Mouse (Mus musculus): ENCODE measurements around the gene Rab34. TPM values are rescaled to one million over a fixed set of nuclear protein-coding genes. Genes with fewer than 3 reads are reported as not detected.

The Rab34 gene
- polyA plus RNA-seq, 1 experiment = 10.8 TPM

GRCm38 (mm10) chr11:78240193-78240857 lies 52.1 kb downstream of the Rab34 start:
- 90% methylated on average over 9 of the region's 9 CpGs for WGBS
- Histone ChIP-seq H3K4me1 (ENCODE audit: control insufficient read depth, insufficient read depth, insufficient read length) (no peaks in the 10 kb centered on the region; the same call in 1 of the 2 replicates), H3K4me3 (ENCODE audit: extremely low read depth, insufficient read depth, insufficient read length) (no peak overlapping the region), H3K27me3 (ENCODE audit: control insufficient read depth, insufficient read depth, low read length) (no peaks in the 10 kb centered on the region), H3K27ac (ENCODE audit: insufficient read depth, low read length) (no peak overlapping the region), H3K36me3 (ENCODE audit: control insufficient read depth, insufficient read depth, low read length) (peaks cover 5% of the 10 kb centered on the region; the same call in 1 of the 2 replicates)
- DNase-seq (ENCODE audit: low read depth in 1 of 2, low spot score in 2 of 2) = no peak
- no peak for TF ChIP-seq CTCF (IDR thresholded peaks at IDR 0.05; ENCODE audit: extremely low read depth, insufficient read depth, insufficient read length, insufficient replicate concordance)
- TF ChIP-seq POLR2A (IDR thresholded peaks at IDR 0.05; ENCODE audit: low read depth, low read length) = no peak

Other genes starting within 250 kb of the Rab34 start
- gene Phf12, start 205.7 kb upstream of the Rab34 start, polyA plus RNA-seq (2012; rRNA removed) = 65.4 and 74.9 TPM in 2 replicates
- 3.1 and 3.9 TPM in 2 replicates for gene Dhrs13, start 156.2 kb upstream of the Rab34 start, polyA plus RNA-seq (2012; rRNA removed)
- gene Flot2, start 150.5 kb upstream of the Rab34 start, polyA plus RNA-seq (2012; rRNA removed) = 36.6 and 39.1 TPM in 2 replicates
- 21.4 and 27.0 TPM in 2 replicates for gene Eral1, start 108.0 kb upstream of the Rab34 start, polyA plus RNA-seq (2012; rRNA removed)
- gene Fam222b, start 93.8 kb upstream of the Rab34 start, polyA plus RNA-seq (2012; rRNA removed) = 12.5 and 15.2 TPM in 2 replicates
- 43.4 and 54.3 TPM in 2 replicates for gene Traf4, start 22.8 kb upstream of the Rab34 start, polyA plus RNA-seq (2012; rRNA removed)
- 17.6 and 20.4 TPM in 2 replicates for gene Nek8, start 11.8 kb upstream of the Rab34 start, polyA plus RNA-seq (2012; rRNA removed)
- gene Tlcd1, start 11.7 kb upstream of the Rab34 start, polyA plus RNA-seq (2012; rRNA removed) = 10.4 and 16.9 TPM in 2 replicates
- gene Rpl23a, start 4.8 kb upstream of the Rab34 start, polyA plus RNA-seq (2012; rRNA removed) = 126 and 169 TPM in 2 replicates
- 0.19 and 0.20 TPM in 2 replicates for gene Proca1, start 5.0 kb downstream of the Rab34 start, polyA plus RNA-seq (2012; rRNA removed)
- gene Sdf2, start 57.3 kb downstream of the Rab34 start, polyA plus RNA-seq (2012; rRNA removed) = 59.1 and 60.7 TPM in 2 replicates
- gene Supt6, start 57.6 kb downstream of the Rab34 start, polyA plus RNA-seq (2012; rRNA removed) = 20.2 and 20.6 TPM in 2 replicates
- 41.4 and 46.3 TPM in 2 replicates for gene 2610507B11Rik, start 73.3 kb downstream of the Rab34 start, polyA plus RNA-seq (2012; rRNA removed)
- 0.22 and 0.32 TPM in 2 replicates for gene BC030499, start 102.4 kb downstream of the Rab34 start, polyA plus RNA-seq (2012; rRNA removed)
- 7.2 and 10.2 TPM in 2 replicates for gene Spag5, start 113.1 kb downstream of the Rab34 start, polyA plus RNA-seq (2012; rRNA removed)
- 3.6 and 4.4 TPM in 2 replicates for gene Aldoc, start 134.5 kb downstream of the Rab34 start, polyA plus RNA-seq (2012; rRNA removed)
- 66.7 and 81.9 TPM in 2 replicates for gene Pigs, start 140.0 kb downstream of the Rab34 start, polyA plus RNA-seq (2012; rRNA removed)
- gene Unc119, start 155.1 kb downstream of the Rab34 start, polyA plus RNA-seq (2012; rRNA removed) = 66.6 and 81.6 TPM in 2 replicates
- not detected in 2 replicates for gene Foxn1, start 198.1 kb downstream of the Rab34 start, polyA plus RNA-seq (2012; rRNA removed)
- 0.28 and 0.41 TPM in 2 replicates for gene Slc13a2, start 233.8 kb downstream of the Rab34 start, polyA plus RNA-seq (2012; rRNA removed)